Mouse (Mus musculus) telencephalon, adult 2 months (tissue): ENCODE results near the gene Gm3159.
"Not testable (repeated sequence)": the region's sequence is repeated elsewhere in the genome, so short reads cannot be mapped to it uniquely, and the experiment has no call there.

Source experiments
- DNase-seq: peaks from one replicate; pipeline ENCODE4 v3.0.0-alpha.2; 2011; ENCODE audit warnings: low read depth, low spot score

Gm3159 gene

GRCm38 (mm10) chr14:4397226-4397625, at the start of gene Gm3159:
Gm3159 (plus strand) TSS chr14:4397526.
- DNase-seq, result not testable (repeated sequence)

GRCm38 (mm10) chr14:4368991-4369390, 28.3 kb upstream of the Gm3159 start:
- DNase-seq, result not testable (repeated sequence)

- DNase-seq, result not testable (repeated sequence)
These were observed 27.6 kb upstream of the Gm3159 start for GRCm38 (mm10) chr14:4369691-4370090.

GRCm38 (mm10) chr14:4377871-4378270, 19.5 kb upstream of the Gm3159 start:
- DNase-seq, result not testable (repeated sequence)

- not testable (repeated sequence) for DNase-seq
These were observed 11.7 kb upstream of the Gm3159 start for GRCm38 (mm10) chr14:4385606-4386005.

GRCm38 (mm10) chr14:4392841-4393530, 4.3 kb upstream of the Gm3159 start:
- DNase-seq, result not testable (repeated sequence)

GRCm38 (mm10) chr14:4398624-4399023, 1.3 kb downstream of the Gm3159 start:
- not testable (repeated sequence) for DNase-seq

- DNase-seq, result not testable (repeated sequence)
These were observed 2.9 kb downstream of the Gm3159 start for GRCm38 (mm10) chr14:4400115-4400789.

GRCm38 (mm10) chr14:4401245-4401644, 3.9 kb downstream of the Gm3159 start:
- DNase-seq, result not testable (repeated sequence)

GRCm38 (mm10) chr14:4403840-4404239, 6.5 kb downstream of the Gm3159 start:
- DNase-seq, result not testable (repeated sequence)

GRCm38 (mm10) chr14:4409939-4410338, 12.6 kb downstream of the Gm3159 start:
- not testable (repeated sequence) for DNase-seq

- not testable (repeated sequence) for DNase-seq
These were observed 17.9 kb downstream of the Gm3159 start, which contains the start of gene Gm3164 for GRCm38 (mm10) chr14:4414965-4415835. Gm3164 (plus strand) TSS chr14:4415448.

- DNase-seq, result not testable (repeated sequence)
These were observed 33.4 kb downstream of the Gm3159 start, which contains the start of gene Gm3173 for GRCm38 (mm10) chr14:4430692-4431091. Gm3173 (plus strand) TSS chr14:4430992.
